Mouse (Mus musculus) hindlimb bud, embryonic 11.5 days (tissue): ENCODE data around the gene Rpp40.
A peak's percentile ranks its signal among the peaks of the same experiment; 100 is the strongest.

Source experiments
- DNase-seq: peaks from one replicate; pipeline ENCODE4 v3.0.0-alpha.2; 2012; ENCODE audit warnings: low read depth, low spot score; ENCODE audit errors: extremely low spot score

Gene Rpp40

GRCm38 (mm10) chr13:35905879-35906481 lies at the start of gene Rpp40:
TSS of gene Rpp40 (minus strand) at chr13:35906359.
- peak; percentile 88 for DNase-seq

- no peak for DNase-seq
These were observed 43.8 kb upstream of the Rpp40 start for GRCm38 (mm10) chr13:35949814-35950455.

- DNase-seq = peak; percentile 61
These were observed 41.3 kb upstream of the Rpp40 start for GRCm38 (mm10) chr13:35947354-35948000.

- DNase-seq = no peak
These were observed 40.6 kb upstream of the Rpp40 start for GRCm38 (mm10) chr13:35946659-35947353.

- DNase-seq = no peak
These were observed 34.8 kb upstream of the Rpp40 start for GRCm38 (mm10) chr13:35940934-35941333.

- DNase-seq = no peak
These were observed 33.9 kb upstream of the Rpp40 start for GRCm38 (mm10) chr13:35939871-35940665.

- DNase-seq = no peak
These were observed 31.8 kb upstream of the Rpp40 start for GRCm38 (mm10) chr13:35937991-35938390.

GRCm38 (mm10) chr13:35911476-35911875 lies 5.3 kb upstream of the Rpp40 start:
- no peak for DNase-seq

- DNase-seq = no peak
These were observed 781 bp downstream of the Rpp40 start for GRCm38 (mm10) chr13:35905378-35905777.

GRCm38 (mm10) chr13:35892866-35893265 lies 13.3 kb downstream of the Rpp40 start:
- no peak for DNase-seq

- no peak for DNase-seq
These were observed 19.9 kb downstream of the Rpp40 start for GRCm38 (mm10) chr13:35886121-35886725.

- no peak for DNase-seq
These were observed 25.6 kb downstream of the Rpp40 start for GRCm38 (mm10) chr13:35880555-35881046.

GRCm38 (mm10) chr13:35879519-35879918 lies 26.6 kb downstream of the Rpp40 start:
- DNase-seq = no peak

GRCm38 (mm10) chr13:35879068-35879467 lies 27.1 kb downstream of the Rpp40 start:
- DNase-seq = no peak

GRCm38 (mm10) chr13:35878282-35878681 lies 27.9 kb downstream of the Rpp40 start:
- DNase-seq = no peak

GRCm38 (mm10) chr13:35875396-35875795 lies 30.8 kb downstream of the Rpp40 start:
- DNase-seq = no peak

GRCm38 (mm10) chr13:35871107-35871506 lies 35.1 kb downstream of the Rpp40 start:
- DNase-seq = no peak

GRCm38 (mm10) chr13:35870659-35871058 lies 35.5 kb downstream of the Rpp40 start:
- DNase-seq = no peak

GRCm38 (mm10) chr13:35860916-35861315 lies 45.2 kb downstream of the Rpp40 start:
- no peak for DNase-seq

GRCm38 (mm10) chr13:35857486-35857885 lies 48.7 kb downstream of the Rpp40 start:
- DNase-seq = no peak
